19 mouse cellular contexts compared by ENCODE assay signal in genomic region chr5:31750955-31751354, GRCm38 (mm10). TPM values are rescaled to one million over a fixed set of nuclear protein-coding genes. Genes with fewer than 3 reads are reported as not detected.
DNase-seq lines count a peak whose midpoint lies in the region; ATAC-seq and TF ChIP-seq lines count a peak whose summit lies in the region.
"Had no signal": no experiment of that assay in that cellular context is flagged by ENCODE, and none has a peak within 500 bp of the region (broad histone marks: within the 10 kb centered on the region; RNA-seq: fewer than 3 reads in every experiment).

No protein-coding gene starts in this region.

- peak overlapping the region; percentile 50 for H3K27ac ChIP-seq in gastrocnemius, adult 2 months
- peak overlapping the region; percentile 75 for H3K27ac ChIP-seq in embryonic fibroblast, embryonic 13.5 days (ENCODE audit: insufficient read depth, low read length)
- H3K27ac ChIP-seq in midbrain, embryonic 11.5 days (ENCODE audit: low read depth, low read length) = no peak overlapping the region
- H3K27ac ChIP-seq in cerebellum, adult 2 months (ENCODE audit: insufficient read depth, low read length) = no peak overlapping the region
- H3K27ac ChIP-seq: hindbrain, embryonic 10.5 days; limb, embryonic 12.5 days; liver, embryonic 15.5 days; midbrain, embryonic 12.5 days had no signal

- H3K4me1 ChIP-seq in embryonic fibroblast, embryonic 13.5 days (ENCODE audit: control insufficient read depth, insufficient read depth, low read length) = peaks cover 13% of the 10 kb centered on the region
- H3K4me1 ChIP-seq in midbrain, embryonic 11.5 days (ENCODE audit: control insufficient read depth, insufficient read depth, low read length) = peaks cover 3% of the 10 kb centered on the region; the same call in 1 of the 2 replicates
- H3K4me1 ChIP-seq in cerebellum, adult 2 months (ENCODE audit: control insufficient read depth, insufficient read depth, low read length) = peaks cover 7% of the 10 kb centered on the region
- H3K4me1 ChIP-seq: heart, embryonic 12.5 days; liver, embryonic 15.5 days; midbrain, embryonic 12.5 days had no signal

- WGBS in midbrain, embryonic 11.5 days = 95% methylated on average over 4 of the region's 4 CpGs
- WGBS in cerebellum, adult 2 months = 72% methylated on average over 4 of the region's 4 CpGs

- H3K36me3 ChIP-seq in midbrain, embryonic 11.5 days (ENCODE audit: control insufficient read depth, insufficient read depth, low read length) = no peaks in the 10 kb centered on the region
- H3K36me3 ChIP-seq: hindbrain, embryonic 10.5 days; limb, embryonic 12.5 days; liver, embryonic 15.5 days; midbrain, embryonic 12.5 days had no signal

- no peak for TF ChIP-seq CTCF in gastrocnemius, adult 2 months (IDR thresholded peaks at IDR 0.05)
- no peak for TF ChIP-seq CTCF in embryonic fibroblast, embryonic 13.5 days (IDR thresholded peaks at IDR 0.05; ENCODE audit: borderline replicate concordance, insufficient read depth, low read length)
- TF ChIP-seq CTCF in cerebellum, adult 2 months (IDR thresholded peaks at IDR 0.05; ENCODE audit: borderline replicate concordance, insufficient read depth, low read depth, low read length) = no peak

- H3K9ac ChIP-seq in midbrain, embryonic 11.5 days (ENCODE audit: low read length) = no peak overlapping the region
- H3K9ac ChIP-seq: heart, embryonic 12.5 days; limb, embryonic 12.5 days; liver, embryonic 15.5 days; midbrain, embryonic 12.5 days had no signal

- H3K4me3 ChIP-seq in gastrocnemius, adult 2 months = no peak overlapping the region
- no peak overlapping the region for H3K4me3 ChIP-seq in embryonic fibroblast, embryonic 13.5 days (ENCODE audit: insufficient read depth, low read length)
- H3K4me3 ChIP-seq in midbrain, embryonic 11.5 days (ENCODE audit: low read depth, low read length) = no peak overlapping the region
- no peak overlapping the region for H3K4me3 ChIP-seq in cerebellum, adult 2 months (replicated peaks; ENCODE audit: insufficient read depth, low read depth, low read length)
- H3K4me3 ChIP-seq: heart, embryonic 12.5 days; hindbrain, embryonic 10.5 days; limb, embryonic 12.5 days; liver, embryonic 15.5 days; midbrain, embryonic 12.5 days had no signal

- no peak for TF ChIP-seq POLR2A in embryonic fibroblast, embryonic 13.5 days (IDR thresholded peaks at IDR 0.05; ENCODE audit: low read depth, low read length)
- TF ChIP-seq POLR2A in cerebellum, adult 2 months (IDR thresholded peaks at IDR 0.05; ENCODE audit: borderline replicate concordance, insufficient read depth, low read length) = no peak

- H3K4me2 ChIP-seq in midbrain, embryonic 11.5 days = no peak overlapping the region
- H3K4me2 ChIP-seq: heart, embryonic 12.5 days; limb, embryonic 12.5 days; liver, embryonic 15.5 days; midbrain, embryonic 12.5 days had no signal

- no peaks in the 10 kb centered on the region for H3K27me3 ChIP-seq in midbrain, embryonic 11.5 days (ENCODE audit: control insufficient read depth, insufficient read depth, low read length)
- H3K27me3 ChIP-seq in cerebellum, adult 2 months (ENCODE audit: control insufficient read depth, insufficient read depth, low read length) = no peaks in the 10 kb centered on the region
- H3K27me3 ChIP-seq: heart, embryonic 12.5 days; limb, embryonic 12.5 days; liver, embryonic 15.5 days; midbrain, embryonic 12.5 days had no signal

- ATAC-seq in midbrain, embryonic 11.5 days (ENCODE audit: low FRiP score) = no peak
- ATAC-seq: CD4-positive, CD25-positive, alpha-beta regulatory T cell, adult 4 months had no signal

- intact Hi-C loops in gastrocnemius, adult 2 months (cut with DNase I) = no loop called here

- DNase-seq in gastrocnemius, adult 2 months = peak; percentile 19
- no peak for DNase-seq in gastrocnemius, postnatal 4 days (ENCODE audit: low spot score in 2 of 2)
- DNase-seq in urinary bladder, adult 18-20 months (ENCODE audit: low spot score in 2 of 2) = peak; percentile 19 to 36
- DNase-seq in urinary bladder, postnatal 10 days (ENCODE audit: low spot score) = no peak
- peak; percentile 50 for DNase-seq in telencephalon, adult 2 months (ENCODE audit: low read depth, low spot score)
- no peak for DNase-seq in midbrain, embryonic 11.5 days (ENCODE audit: low spot score, missing footprints)
- no peak for DNase-seq in cerebellum, adult 2 months
- DNase-seq: adrenal gland, postnatal 25 days; cerebellum, adult 9-11 months; embryo, embryonic 11 days; gastrocnemius, postnatal 36 days; lung, postnatal 36 days had no signal

- no peaks in the 10 kb centered on the region for H3K9me3 ChIP-seq in midbrain, embryonic 11.5 days (ENCODE audit: control insufficient read depth, low read length)
- H3K9me3 ChIP-seq: heart, embryonic 12.5 days; hindbrain, embryonic 10.5 days; limb, embryonic 12.5 days; liver, embryonic 15.5 days; midbrain, embryonic 12.5 days had no signal

RNA-seq across cellular contexts. Expression of gene Babam2, which starts 53.5 kb away (rescaled TPM):
- 10 to 100 TPM; 30.2 TPM for total RNA-seq in gastrocnemius, adult 2 months (2021)
- 10 to 100 TPM; 45.0 to 51.0 TPM for total RNA-seq in gastrocnemius, postnatal 4 days (2021)
- polyA plus RNA-seq in embryonic fibroblast, embryonic 13.5 days (2011; ENCODE audit: insufficient read length, low read depth, missing spikeins) = 60.2 and 68.7 TPM in 2 replicates
- 45.9 and 50.6 TPM in 2 replicates for polyA plus RNA-seq in midbrain, embryonic 11.5 days (2014; fragmentation: Nextera tagmentation; extraction: Ambion mirVana)
- polyA plus RNA-seq in cerebellum, adult 2 months (2012; rRNA removed) = 42.8 and 43.5 TPM in 2 replicates

RNA-seq across cellular contexts. Expression of gene Rbks, which starts 53.5 kb away (rescaled TPM):
- total RNA-seq in gastrocnemius, adult 2 months (2021) = 1 to 10 TPM; 3.9 to 5.9 TPM
- 1 to 10 TPM; 2.9 to 4.6 TPM for total RNA-seq in gastrocnemius, postnatal 4 days (2021)
- 1.4 TPM in 1 of 2 replicates, not detected in the other for polyA plus RNA-seq in embryonic fibroblast, embryonic 13.5 days (2011; ENCODE audit: insufficient read length, low read depth, missing spikeins)
- polyA plus RNA-seq in midbrain, embryonic 11.5 days (2014; fragmentation: Nextera tagmentation; extraction: Ambion mirVana) = 2.8 and 3.3 TPM in 2 replicates
- 4.2 and 4.4 TPM in 2 replicates for polyA plus RNA-seq in cerebellum, adult 2 months (2012; rRNA removed)

Comparison
In these comparisons a context has a peak if more than half of its experiments do, and no peak if none do; other contexts are left out.
1. DNase-seq: peak in gastrocnemius, adult 2 months (single experiment), urinary bladder, adult 18-20 months (2 of 2) and telencephalon, adult 2 months (single experiment); none in gastrocnemius, postnatal 4 days (0 of 2), urinary bladder, postnatal 10 days (single experiment), midbrain, embryonic 11.5 days (single experiment) and cerebellum, adult 2 months (0 of 2).
2. H3K27ac ChIP-seq: peak in gastrocnemius, adult 2 months (single experiment) and embryonic fibroblast, embryonic 13.5 days (single experiment); none in midbrain, embryonic 11.5 days (single experiment) and cerebellum, adult 2 months (single experiment).